12 mouse cellular contexts compared by ENCODE assay signal in the genomic region with DNA sequence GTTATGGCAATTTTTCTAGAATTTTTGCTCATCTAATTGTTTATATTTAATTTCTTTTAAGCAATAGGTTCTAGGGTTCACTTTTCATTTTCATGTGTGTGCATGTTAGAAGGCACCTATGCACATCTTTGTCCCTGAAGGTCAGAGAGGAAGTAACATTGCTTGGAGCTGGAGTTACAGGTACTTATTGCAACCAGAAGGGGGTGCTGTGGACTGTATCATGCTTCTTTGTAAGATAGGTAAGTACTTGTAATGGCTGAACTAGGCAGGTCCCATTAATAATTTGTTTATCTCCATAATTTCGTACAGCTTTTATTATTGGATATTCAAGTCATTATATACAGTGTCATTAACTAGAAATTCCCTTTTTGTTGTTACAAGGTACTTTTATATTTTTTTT.
DNase-seq lines count a peak whose midpoint lies in the region; ATAC-seq and TF ChIP-seq lines count a peak whose summit lies in the region.
"Had no signal": no experiment of that assay in that cellular context is flagged by ENCODE, and none has a peak within 500 bp of the region (broad histone marks: within the 10 kb centered on the region; RNA-seq: fewer than 3 reads in every experiment).

No protein-coding gene starts in this region.

- H3K4me1 ChIP-seq in liver, adult 2 months (ENCODE audit: control insufficient read depth, insufficient read depth, low read length) = no peaks in the 10 kb centered on the region
- H3K4me1 ChIP-seq in ES-E14 (ENCODE audit: control insufficient read depth in 2 of 2, insufficient read depth in 2 of 2, low read length in 2 of 2, poor library complexity in 1 of 2) = no peaks in the 10 kb centered on the region
- H3K4me1 ChIP-seq: embryonic facial prominence, embryonic 13.5 days; hindbrain, embryonic 12.5 days had no signal

- WGBS in liver, adult 2 months = 45% methylated on average over 1 of the region's 1 CpGs

- H3K4me3 ChIP-seq in liver, adult 2 months (ENCODE audit: insufficient read depth, low read depth, low read length) = no peak overlapping the region
- H3K4me3 ChIP-seq in ES-E14 (ENCODE audit: insufficient read depth in 1 of 2, low read depth in 1 of 2, low read length in 2 of 2, poor library complexity in 1 of 2, severe bottlenecking in 1 of 2) = no peak overlapping the region
- H3K4me3 ChIP-seq: embryonic facial prominence, embryonic 13.5 days; hindbrain, embryonic 12.5 days had no signal

- H3K36me3 ChIP-seq in liver, adult 2 months (ENCODE audit: control insufficient read depth, insufficient read depth, low read length) = no peaks in the 10 kb centered on the region
- H3K36me3 ChIP-seq in ES-E14 (ENCODE audit: control insufficient read depth, insufficient read depth, low read length, poor library complexity, severe bottlenecking) = no peaks in the 10 kb centered on the region
- H3K36me3 ChIP-seq: embryonic facial prominence, embryonic 13.5 days; hindbrain, embryonic 12.5 days had no signal

- no peak overlapping the region for H3K9ac ChIP-seq in liver, adult 2 months (ENCODE audit: low read depth, low read length)
- no peak overlapping the region for H3K9ac ChIP-seq in ES-E14 (ENCODE audit: insufficient read depth, low read depth, low read length, poor library complexity, severe bottlenecking)
- H3K9ac ChIP-seq: embryonic facial prominence, embryonic 13.5 days; hindbrain, embryonic 12.5 days had no signal

- TF ChIP-seq CTCF in liver, adult 2 months (IDR thresholded peaks at IDR 0.05; ENCODE audit: low read depth, low read length) = no peak

- no peaks in the 10 kb centered on the region for H3K27me3 ChIP-seq in liver, adult 2 months (ENCODE audit: control insufficient read depth, insufficient read depth, low read length)
- H3K27me3 ChIP-seq: embryonic facial prominence, embryonic 13.5 days; hindbrain, embryonic 12.5 days had no signal

- peak; percentile 2 for DNase-seq in liver, adult 2 months (ENCODE audit: extremely low read depth, low read depth, low spot score)
- DNase-seq in liver (no peak), ES-E14 (ENCODE audit: low read depth, low spot score) (peak; percentile 63), ZHBTc4 (ENCODE audit: low read depth, low spot score) (peak; percentile 77)
- DNase-seq in ovary, postnatal 10 days (ENCODE audit: low spot score) = no peak
- DNase-seq in testis, postnatal 10 days (ENCODE audit: low spot score) = no peak
- DNase-seq: adrenal gland, postnatal 10 days; gastrocnemius, postnatal 36 days had no signal

- ATAC-seq in inflammation-experienced regulatory T-cells, adult 6 months = peak; percentile 63
- ATAC-seq: lung, postnatal 0 days had no signal

- H3K27ac ChIP-seq in liver, adult 2 months (replicated peaks; ENCODE audit: insufficient read depth, low read depth, low read length) = no peak overlapping the region
- H3K27ac ChIP-seq in ES-E14 (ENCODE audit: insufficient read depth, low read depth, low read length, poor library complexity, severe bottlenecking) = no peak overlapping the region
- H3K27ac ChIP-seq: embryonic facial prominence, embryonic 13.5 days; hindbrain, embryonic 12.5 days had no signal

- H3K9me3 ChIP-seq in ES-E14 (ENCODE audit: control insufficient read depth, insufficient read depth, low read depth, low read length) = no peaks in the 10 kb centered on the region
- H3K9me3 ChIP-seq: embryonic facial prominence, embryonic 13.5 days; hindbrain, embryonic 12.5 days had no signal

- in situ Hi-C loops in ES-E14 (cut with MboI; ENCODE audit: low sequenced_read_pairs in 2 of 2, unreplicated experiment in 2 of 2) = loop anchor here (5.0 to 25.0 kb wide), 2 partner anchors 211 to 216 kb away; no protein-coding TSS in a partner anchor

- TF ChIP-seq POLR2A in liver, adult 2 months (IDR thresholded peaks at IDR 0.05; ENCODE audit: extremely low read depth, insufficient read depth, low read length) = no peak

- no peaks in the 10 kb centered on the region for H3K79me2 ChIP-seq in liver, adult 2 months (ENCODE audit: control insufficient read depth, insufficient read depth, low read length)

TF ChIP-seq in ES-E14, 5 proteins besides CTCF, POLR2A, EP300 and RAD21:
- no peak for TF ChIP-seq HCFC1 (IDR thresholded peaks at IDR 0.05; ENCODE audit: borderline replicate concordance, insufficient read depth, low read length)
- TF ChIP-seq ZC3H11A (IDR thresholded peaks at IDR 0.05; ENCODE audit: borderline replicate concordance, low read depth, low read length) = peak; percentile 94

Comparison
In these comparisons a context has a peak if more than half of its experiments do, and no peak if none do; other contexts are left out.
1. DNase-seq: peak in liver, adult 2 months (single experiment), ES-E14 (single experiment) and ZHBTc4 (single experiment); none in liver (single experiment), ovary, postnatal 10 days (single experiment) and testis, postnatal 10 days (single experiment).